Mouse (Mus musculus) left cerebral cortex, adult 2 months (tissue): ENCODE measurements around the gene Kcnk18. TPM values are rescaled to one million over a fixed set of nuclear protein-coding genes. Genes with fewer than 3 reads are reported as not detected.

Experiments used
- DNase-seq, 2 experiments: peaks; one replicate each; pipeline ENCODE4 v3.0.0; 2021 to 2022; ENCODE audit warnings: low spot score in 2 of 2, mixed read lengths in 1 of 2; ENCODE audit errors: extremely low spot score in 1 of 2
- H3K27ac ChIP-seq: fragments of 200-600 bp; 2 replicates; pipeline ENCODE4 v1.8.1; 2022
- H3K4me3 ChIP-seq: fragments of 200-600 bp; 2 replicates; pipeline ENCODE4 v1.8.1; 2022
- CTCF ChIP-seq: fragments of 200-600 bp; IDR thresholded peaks from 2 replicates; pipeline ENCODE4 v1.8.1; 2022; ENCODE audit warnings: antibody characterized with exemption, mild to moderate bottlenecking, moderate library complexity
- intact Hi-C: fragments of 180-260 bp; cut with DNase I; formaldehyde crosslinking; loops from one replicate; pipeline ENCODE4 v1.15.1; 2025
- long read RNA-seq, 2 experiments: library from polyadenylated mRNA; stranded (forward); transcript quantifications; one replicate each; pipeline ENCODE4 v2.0.0; 2021; ENCODE audit warnings: borderline mapping rate in 2 of 2
- total RNA-seq, 2 experiments: library from RNA; stranded (reverse); gene quantifications; 2 replicates each; pipeline ENCODE4 v1.2.3; 2021

The Kcnk18 gene
- not detected for total RNA-seq
- long read RNA-seq, experiment 1, result 0 reads
- long read RNA-seq, experiment 2, result 0 reads

GRCm38 (mm10) chr19:59218991-59219390 lies at the start of gene Kcnk18:
TSS of gene Kcnk18 (plus strand) at chr19:59219214.
- no peak for DNase-seq
- intact Hi-C loops, result no loop called here
- H3K4me3 ChIP-seq, result no peak within 1 kb of the TSS
- H3K27ac ChIP-seq, result no peak within 1 kb of the TSS
- TF ChIP-seq CTCF, result no peak

GRCm38 (mm10) chr19:59169936-59170765 lies 48.9 kb upstream of the Kcnk18 start, which contains the start of gene Vax1:
TSS of gene Vax1 (minus strand) at chr19:59170056.
- intact Hi-C loops, result loop anchor here (10.0 kb wide), 1 partner anchor 295 kb away; no protein-coding TSS in a partner anchor
- TF ChIP-seq CTCF, result no peak
- H3K4me3 ChIP-seq, result peak within 1 kb of the TSS; percentile 28
- DNase-seq, result no peak
- H3K27ac ChIP-seq, result no peak within 1 kb of the TSS

GRCm38 (mm10) chr19:59170766-59171095 lies 48.3 kb upstream of the Kcnk18 start:
- no peak for DNase-seq
- Histone ChIP-seq H3K27ac (no peak overlapping the region), H3K4me3 (no peak overlapping the region)
- no peak for TF ChIP-seq CTCF
- intact Hi-C loops, result no loop called here

- TF ChIP-seq CTCF, result no peak
- intact Hi-C loops, result no loop called here
- no peak overlapping the region for H3K27ac ChIP-seq
- no peak overlapping the region for H3K4me3 ChIP-seq
- no peak for DNase-seq
Observed at GRCm38 (mm10) chr19:59171151-59171870, 47.7 kb upstream of the Kcnk18 start.

- Histone ChIP-seq H3K27ac (no peak overlapping the region), H3K4me3 (no peak overlapping the region)
- intact Hi-C loops, result loop anchor here (2.0 kb wide), 1 partner anchor 19 kb away; no protein-coding TSS in a partner anchor
- TF ChIP-seq CTCF, result no peak
- no peak for DNase-seq
Observed at GRCm38 (mm10) chr19:59171871-59172245, 47.2 kb upstream of the Kcnk18 start.

- no peak overlapping the region for H3K27ac ChIP-seq
- no peak for TF ChIP-seq CTCF
- DNase-seq, result no peak
- intact Hi-C loops, result loop anchor here (2.0 kb wide), 1 partner anchor 18 kb away; no protein-coding TSS in a partner anchor
- H3K4me3 ChIP-seq, result no peak overlapping the region
Observed at GRCm38 (mm10) chr19:59172781-59173180, 46.2 kb upstream of the Kcnk18 start.

- Histone ChIP-seq H3K27ac (no peak overlapping the region), H3K4me3 (no peak overlapping the region)
- TF ChIP-seq CTCF, result no peak
- intact Hi-C loops, result loop anchor here (2.0 kb wide), 1 partner anchor 17 kb away; no protein-coding TSS in a partner anchor
- no peak for DNase-seq
Observed at GRCm38 (mm10) chr19:59173341-59174015, 45.5 kb upstream of the Kcnk18 start.

GRCm38 (mm10) chr19:59184000-59184399 lies 35.0 kb upstream of the Kcnk18 start:
- no peak overlapping the region for H3K4me3 ChIP-seq
- intact Hi-C loops, result no loop called here
- no peak overlapping the region for H3K27ac ChIP-seq
- no peak for TF ChIP-seq CTCF
- no peak for DNase-seq

GRCm38 (mm10) chr19:59188981-59189380 lies 30.0 kb upstream of the Kcnk18 start:
- H3K4me3 ChIP-seq, result no peak overlapping the region
- intact Hi-C loops, result no loop called here
- DNase-seq, result no peak
- H3K27ac ChIP-seq, result no peak overlapping the region
- TF ChIP-seq CTCF, result no peak

GRCm38 (mm10) chr19:59190431-59191122 lies 28.4 kb upstream of the Kcnk18 start:
- intact Hi-C loops, result loop anchor here (2.0 to 10.0 kb wide), 2 partner anchors 18 to 274 kb away; no protein-coding TSS in a partner anchor
- TF ChIP-seq CTCF, result no peak
- no peak for DNase-seq
- Histone ChIP-seq H3K27ac (no peak overlapping the region), H3K4me3 (no peak overlapping the region)

GRCm38 (mm10) chr19:59191123-59191505 lies 27.9 kb upstream of the Kcnk18 start:
- intact Hi-C loops, result loop anchor here (2.0 to 10.0 kb wide), 2 partner anchors 18 to 274 kb away; no protein-coding TSS in a partner anchor

More at GRCm38 (mm10) chr19:59191123-59191505, 27.9 kb upstream of the Kcnk18 start:
- TF ChIP-seq CTCF, result no peak
- no peak for DNase-seq
- no peak overlapping the region for H3K4me3 ChIP-seq
- H3K27ac ChIP-seq, result no peak overlapping the region
